Mouse (Mus musculus) bone marrow, adult 2 months (tissue): ENCODE results near the gene Nr5a2. TPM values are rescaled to one million over a fixed set of nuclear protein-coding genes. Genes with fewer than 3 reads are reported as not detected.

ENCODE experiments used
- H3K27ac ChIP-seq: fragments of 200-500 bp; 2 replicates; pipeline ENCODE4 v1.5.1; 2012; ENCODE audit warnings: low read depth, mild to moderate bottlenecking, control low read depth, inconsistent platforms, low read length; ENCODE audit not compliant: control insufficient read depth, poor library complexity, insufficient read depth
- H3K4me1 ChIP-seq: fragments of 200-500 bp; 2 replicates; pipeline ENCODE4 v1.6.1; 2011; ENCODE audit warnings: low read length; ENCODE audit not compliant: control insufficient read depth, insufficient read depth
- H3K4me3 ChIP-seq: fragments of 200-500 bp; replicated peaks from 2 replicates; pipeline ENCODE3; 2011; ENCODE audit warnings: mild to moderate bottlenecking, low read depth, low read length, control low read depth; ENCODE audit not compliant: control insufficient read depth
- CTCF ChIP-seq: fragments of 200-500 bp; IDR thresholded peaks from 2 replicates; pipeline ENCODE4 v1.5.1; 2011; ENCODE audit warnings: low read length, control low read depth; ENCODE audit not compliant: control insufficient read depth, insufficient read depth
- POLR2A ChIP-seq: fragments of 200-500 bp; IDR thresholded peaks from 2 replicates; pipeline ENCODE4 v1.6.1; 2011; ENCODE audit warnings: low read depth, mild to moderate bottlenecking, control low read depth, low read length, borderline replicate concordance; ENCODE audit not compliant: control insufficient read depth
- WGBS: fragments of 180-500 bp; shearing (Covaris S2); methylation state at CpG from one replicate; pipeline ENCODE4 v1.1.7; 2018; 5-methylcytosine and 5-hydroxymethylcytosine counted together
- polyA plus RNA-seq: library from polyadenylated mRNA; stranded (reverse); fragments of >200 nt; gene quantifications from 2 replicates; pipeline ENCODE4 v1.2.4, GENCODE M21; 2011; ENCODE audit warnings: low replicate concordance; ENCODE audit not compliant: missing spikeins, insufficient read depth, insufficient read length

Gene Nr5a2
- polyA plus RNA-seq, 1 experiment = 2.3 TPM

DNA sequence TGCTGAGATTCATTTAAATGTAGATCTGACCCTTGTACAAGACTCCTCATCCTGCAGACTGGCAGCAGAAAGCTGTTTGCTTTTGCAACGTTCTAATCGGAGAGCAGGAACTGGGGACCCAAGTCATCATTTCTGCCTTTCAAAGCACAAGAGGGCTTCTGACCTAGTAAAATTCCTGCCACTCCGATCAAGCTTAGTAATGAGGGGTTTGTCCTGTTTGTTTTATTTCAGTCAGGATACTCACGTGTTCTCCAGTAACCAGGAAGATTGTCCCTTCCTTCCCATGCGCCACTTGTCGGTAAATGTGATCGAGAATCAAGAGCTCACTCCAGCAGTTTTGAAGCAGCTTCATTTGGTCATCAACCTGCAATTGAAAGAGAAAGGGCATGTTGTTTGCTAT lies 69.8 kb downstream of the Nr5a2 start:
- Histone ChIP-seq H3K4me1 (no peaks in the 10 kb centered on the region), H3K27ac (no peak overlapping the region), H3K4me3 (no peak overlapping the region)
- WGBS = 75% methylated on average over 7 of the region's 7 CpGs
- TF ChIP-seq POLR2A (no peak), CTCF (no peak)

DNA sequence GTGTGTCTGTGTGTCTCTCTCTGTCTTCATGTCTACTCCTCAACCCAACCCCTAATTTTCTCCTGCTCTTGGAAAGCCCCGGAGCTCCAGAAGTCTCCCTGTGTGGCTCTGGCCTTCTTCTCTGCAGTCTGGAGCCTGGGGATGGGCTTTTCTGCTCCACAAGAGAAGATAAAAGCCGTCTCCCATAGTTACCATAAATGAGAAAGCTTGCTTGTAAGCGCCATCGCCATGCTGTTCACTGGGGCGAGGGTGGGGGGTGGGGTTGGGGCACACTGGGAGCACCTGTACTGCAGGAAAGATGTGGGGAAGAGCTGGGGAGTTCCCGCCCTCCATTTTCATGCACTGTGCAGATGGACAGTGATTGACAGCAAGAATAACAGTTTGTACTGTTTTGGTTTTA lies 71.5 kb downstream of the Nr5a2 start:
- H3K27ac ChIP-seq = no peak overlapping the region
- no peak for TF ChIP-seq CTCF
- no peak for TF ChIP-seq POLR2A
- H3K4me1 ChIP-seq = no peaks in the 10 kb centered on the region
- no peak overlapping the region for H3K4me3 ChIP-seq
- WGBS = 76% methylated on average over 6 of the region's 6 CpGs

DNA sequence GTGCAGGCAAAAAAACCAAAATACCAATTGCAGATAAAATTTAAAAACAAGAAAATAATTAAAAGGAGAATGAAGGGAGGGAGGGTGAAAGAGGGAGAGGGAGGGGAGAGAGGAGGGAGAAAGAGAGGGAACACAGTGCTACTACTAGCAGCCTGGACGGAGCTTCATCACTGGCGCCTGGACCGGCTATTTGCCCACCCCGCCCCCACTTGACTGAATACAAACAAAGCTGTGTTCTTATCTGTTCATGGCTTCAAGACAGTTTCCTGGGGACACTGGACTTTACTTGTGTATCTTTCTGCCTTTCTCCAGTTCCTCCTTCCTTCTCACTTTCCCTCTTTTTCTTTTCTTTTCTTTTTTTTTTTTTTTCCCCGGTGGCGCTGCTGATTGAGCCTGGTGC lies 73.6 kb downstream of the Nr5a2 start:
- 74% methylated on average over 6 of the region's 6 CpGs for WGBS
- Histone ChIP-seq H3K27ac (no peak overlapping the region), H3K4me1 (no peaks in the 10 kb centered on the region), H3K4me3 (no peak overlapping the region)
- no peak for TF ChIP-seq CTCF
- no peak for TF ChIP-seq POLR2A

DNA sequence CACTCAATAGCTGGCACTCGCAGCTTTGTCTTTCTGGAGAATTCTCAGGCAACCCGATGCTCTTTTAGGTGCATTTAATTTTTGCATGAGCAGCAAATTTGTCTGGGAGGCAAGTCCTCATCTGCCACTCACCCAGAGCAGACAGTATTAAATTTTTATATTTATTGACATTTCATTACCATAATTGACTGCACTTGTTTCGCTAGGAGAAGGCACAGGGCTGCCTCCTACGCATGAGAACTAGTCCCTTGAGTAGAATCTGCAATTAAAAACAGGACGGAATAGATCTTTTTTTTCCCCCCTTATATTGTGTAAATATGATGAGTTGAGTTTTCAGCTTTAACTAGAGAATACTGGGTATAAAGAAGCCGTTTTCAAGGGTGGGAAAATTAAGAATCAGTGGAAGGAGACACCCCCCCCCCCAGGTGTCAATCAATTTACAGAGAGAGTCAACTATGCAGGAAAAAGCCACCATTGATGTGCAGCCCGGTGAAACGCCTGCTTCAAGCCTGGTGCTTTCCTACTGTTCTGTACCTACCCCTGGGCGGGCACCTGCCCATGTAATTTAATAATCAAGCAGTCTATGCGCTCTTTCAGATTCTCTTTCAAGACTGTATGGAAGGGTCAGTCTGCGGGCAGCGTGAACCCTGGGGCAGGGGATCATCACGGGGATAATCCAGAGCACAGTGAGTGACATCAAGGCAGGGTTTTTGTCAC lies 76.6 kb downstream of the Nr5a2 start:
- no peaks in the 10 kb centered on the region for H3K4me1 ChIP-seq
- no peak overlapping the region for H3K27ac ChIP-seq
- H3K4me3 ChIP-seq = no peak overlapping the region
- no peak for TF ChIP-seq POLR2A
- TF ChIP-seq CTCF = no peak
- 84% methylated on average over 13 of the region's 13 CpGs for WGBS

DNA sequence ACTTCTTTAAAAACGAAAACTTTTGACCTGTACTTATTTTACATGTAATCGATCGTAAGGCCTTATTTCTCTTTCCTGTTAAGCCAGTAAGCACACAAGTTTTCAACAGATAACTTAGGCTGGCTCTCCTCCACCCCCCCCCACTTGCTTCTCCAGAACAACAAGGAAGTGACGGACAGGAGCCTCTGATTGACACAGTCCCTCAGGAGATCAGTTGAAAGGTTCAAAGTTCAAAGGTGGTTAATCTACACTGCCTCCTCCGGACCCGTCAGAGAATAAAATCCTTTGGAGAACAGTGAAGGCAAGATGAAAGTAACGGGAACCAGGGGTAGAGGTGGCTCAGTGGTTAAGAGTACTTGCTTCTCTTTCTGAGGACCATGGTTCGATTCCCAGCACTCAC lies 80.0 kb downstream of the Nr5a2 start:
- TF ChIP-seq CTCF = no peak
- TF ChIP-seq POLR2A = no peak
- WGBS = 80% methylated on average over 8 of the region's 8 CpGs
- no peaks in the 10 kb centered on the region for H3K4me1 ChIP-seq
- H3K27ac ChIP-seq = no peak overlapping the region
- no peak overlapping the region for H3K4me3 ChIP-seq

DNA sequence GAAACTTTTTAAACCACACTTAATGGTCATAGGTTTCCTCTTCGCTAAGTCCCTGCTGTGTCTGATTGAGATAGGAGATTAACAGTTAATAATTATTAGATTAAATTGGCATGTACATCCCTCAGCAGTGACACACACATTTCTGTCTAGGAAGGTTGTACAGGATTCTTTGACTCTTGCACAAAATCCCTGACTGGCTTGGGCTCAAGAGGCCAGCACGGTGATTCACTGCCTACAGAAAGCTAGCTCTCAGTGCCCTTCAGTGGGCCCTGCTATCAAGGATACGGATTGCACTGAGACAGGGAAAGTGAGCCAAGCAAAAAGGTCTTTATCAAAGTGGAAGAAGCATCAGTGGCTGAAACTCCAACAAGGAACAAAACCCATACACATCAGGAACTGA lies 85.2 kb downstream of the Nr5a2 start:
- H3K4me3 ChIP-seq = no peak overlapping the region
- WGBS = 77% methylated on average over 3 of the region's 3 CpGs
- H3K27ac ChIP-seq = no peak overlapping the region
- H3K4me1 ChIP-seq = no peaks in the 10 kb centered on the region
- no peak for TF ChIP-seq POLR2A

DNA sequence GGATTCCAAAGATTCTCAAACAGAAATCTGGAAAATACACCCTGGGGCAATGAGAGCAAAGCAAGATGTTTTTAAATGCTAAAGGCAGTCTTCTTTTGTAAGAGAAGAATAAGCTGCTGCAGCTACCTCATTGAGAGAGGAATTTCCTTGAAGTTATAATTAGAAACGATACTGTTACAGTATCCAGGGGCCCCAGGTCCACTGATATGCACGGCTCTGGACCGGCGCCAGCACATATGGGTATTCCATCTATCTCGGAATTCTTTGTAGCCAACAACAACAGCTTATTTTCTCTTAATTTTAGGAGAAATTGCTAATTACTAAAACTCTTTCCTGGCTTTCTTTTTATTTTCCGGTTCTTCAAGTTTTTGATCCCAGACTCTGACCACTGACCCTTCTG lies 91.3 kb downstream of the Nr5a2 start:
- no peak overlapping the region for H3K27ac ChIP-seq
- TF ChIP-seq CTCF = no peak
- H3K4me1 ChIP-seq = no peaks in the 10 kb centered on the region
- 54% methylated on average over 6 of the region's 6 CpGs for WGBS
- H3K4me3 ChIP-seq = no peak overlapping the region

DNA sequence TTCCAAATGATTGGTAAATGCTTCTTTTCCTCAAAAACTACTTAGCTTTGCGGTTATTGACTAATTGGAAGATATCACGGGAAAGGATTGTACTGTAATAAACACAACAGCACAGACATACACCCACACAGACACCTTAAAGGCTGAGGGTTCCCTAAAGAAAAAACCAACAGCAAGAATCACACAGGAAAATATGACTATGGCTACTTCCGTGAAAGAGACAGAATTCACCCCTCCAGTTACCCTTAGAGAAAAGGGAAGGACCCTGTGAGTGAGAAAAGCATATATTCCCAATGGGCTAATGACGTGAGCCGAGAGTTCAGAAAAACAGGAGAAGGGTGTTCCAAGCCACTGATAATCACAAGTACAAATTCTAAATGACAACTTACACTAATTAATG lies 92.0 kb downstream of the Nr5a2 start:
- no peak for TF ChIP-seq POLR2A
- no peak for TF ChIP-seq CTCF
- no peaks in the 10 kb centered on the region for H3K4me1 ChIP-seq
- H3K4me3 ChIP-seq = no peak overlapping the region
- WGBS = 76% methylated on average over 5 of the region's 5 CpGs
- no peak overlapping the region for H3K27ac ChIP-seq

DNA sequence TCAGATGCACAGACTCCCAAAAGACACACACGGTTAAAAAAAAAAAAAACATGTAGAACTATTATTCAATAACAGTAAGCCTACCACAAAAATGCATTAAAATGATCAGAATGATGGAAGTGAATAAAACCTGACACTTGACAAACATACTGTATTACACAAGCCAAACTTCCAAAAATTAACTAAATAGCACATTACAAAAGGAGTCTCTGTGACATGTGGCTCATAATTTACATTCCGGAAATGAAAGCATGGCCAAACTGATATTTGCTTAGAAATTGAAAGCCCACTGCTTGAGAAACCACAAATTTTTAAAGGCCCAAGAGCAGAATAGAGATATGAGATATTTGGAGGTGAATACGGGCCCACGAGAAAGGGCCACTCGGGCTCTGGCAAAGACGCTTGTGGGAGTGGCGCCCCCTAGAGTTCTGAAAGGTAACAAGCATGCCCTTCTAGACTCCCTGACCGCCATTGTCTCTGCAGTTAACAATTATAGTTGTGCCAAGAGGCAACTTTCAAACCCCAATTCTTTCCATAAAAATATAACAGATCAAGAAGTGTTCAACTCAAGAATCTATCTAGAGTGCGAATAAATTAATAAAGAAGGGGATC lies 93.7 kb downstream of the Nr5a2 start:
- WGBS = 59% methylated on average over 9 of the region's 9 CpGs
- Histone ChIP-seq H3K27ac (no peak overlapping the region), H3K4me1 (no peaks in the 10 kb centered on the region), H3K4me3 (no peak overlapping the region)
- TF ChIP-seq CTCF (peak; percentile 23; the same call in 1 of the 2 replicates), POLR2A (no peak)
